Mouse (Mus musculus): Measurements from ENCODE around the gene Pou3f1. TPM values are rescaled to one million over a fixed set of nuclear protein-coding genes. Genes with fewer than 3 reads are reported as not detected.

The Pou3f1 gene
- polyA plus RNA-seq, 1 experiment from 2014 or later = 6.7 TPM

DNA sequence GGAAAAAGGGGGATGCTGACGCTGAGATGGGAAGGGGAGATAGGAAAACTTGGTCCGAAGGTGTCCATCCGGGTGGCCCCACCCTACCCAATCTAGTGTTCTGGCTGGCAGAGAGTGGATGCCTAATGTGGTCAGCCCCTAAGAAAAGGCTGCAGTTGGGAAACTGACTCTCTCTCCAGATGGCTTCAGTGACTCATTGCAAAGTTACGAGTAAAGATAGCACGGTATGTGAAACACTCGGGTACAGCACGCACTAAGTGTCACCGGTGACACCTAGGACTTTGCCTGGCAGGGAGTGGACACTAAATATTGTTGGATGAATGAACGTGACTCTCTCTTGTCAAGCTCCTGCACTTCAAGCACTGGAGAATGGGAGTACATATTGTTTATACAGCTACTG, 12.7 kb upstream of the Pou3f1 start:
- Histone ChIP-seq H3K36me3 (ENCODE audit: control insufficient read depth, insufficient read depth, low read length) (no peaks in the 10 kb centered on the region), H3K27ac (ENCODE audit: low read depth, low read length) (no peak overlapping the region), H3K9me3 (ENCODE audit: control insufficient read depth, low read length) (no peaks in the 10 kb centered on the region), H3K27me3 (ENCODE audit: control insufficient read depth, insufficient read depth, low read length) (peaks cover 3% of the 10 kb centered on the region; the same call in 1 of the 2 replicates), H3K9ac (replicated peaks; ENCODE audit: low read depth, low read length) (no peak overlapping the region), H3K4me1 (ENCODE audit: control insufficient read depth, insufficient read depth, low read length) (0 out of 2 replicates have a peak, but pooled peaks cover 3% of the 10 kb centered on the region), H3K4me3 (ENCODE audit: low read depth, low read length) (no peak overlapping the region), H3K4me2 (ENCODE audit: low read depth, low read length) (no peak overlapping the region)
- no peak for ATAC-seq (ENCODE audit: low read depth)
- 88% methylated on average over 9 of the region's 9 CpGs for WGBS

DNA sequence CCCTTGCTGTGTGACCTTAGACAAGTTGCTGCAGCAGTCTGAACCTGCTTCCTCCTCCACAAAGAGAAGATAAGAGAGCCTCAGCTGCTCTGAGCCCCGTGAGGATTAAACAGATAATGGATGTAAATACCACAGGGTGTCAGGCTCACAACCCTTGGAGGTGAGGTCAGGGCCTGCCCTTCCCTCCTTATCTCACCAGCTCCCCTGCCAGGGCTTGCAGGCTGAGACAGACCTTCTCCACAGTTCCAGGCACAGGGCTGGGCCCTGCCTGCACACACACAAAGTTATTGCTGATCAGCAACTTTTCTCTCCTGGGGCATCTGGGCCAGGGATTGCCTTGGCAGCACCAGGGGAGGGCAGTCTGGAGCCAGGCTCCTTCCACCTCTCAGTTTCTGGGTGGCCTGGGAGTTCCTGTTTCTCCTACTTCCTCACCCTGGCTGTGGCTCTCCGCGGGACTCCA, 11.6 kb upstream of the Pou3f1 start:
- 18% methylated on average over 3 of the region's 3 CpGs for WGBS
- Histone ChIP-seq H3K9ac (replicated peaks; ENCODE audit: low read depth, low read length) (no peak overlapping the region), H3K4me3 (ENCODE audit: low read depth, low read length) (no peak overlapping the region), H3K9me3 (ENCODE audit: control insufficient read depth, low read length) (no peaks in the 10 kb centered on the region), H3K27ac (ENCODE audit: low read depth, low read length) (no peak overlapping the region), H3K36me3 (ENCODE audit: control insufficient read depth, insufficient read depth, low read length) (no peaks in the 10 kb centered on the region), H3K4me2 (ENCODE audit: low read depth, low read length) (no peak overlapping the region), H3K27me3 (ENCODE audit: control insufficient read depth, insufficient read depth, low read length) (no peaks in the 10 kb centered on the region; the same call in 1 of the 2 replicates), H3K4me1 (ENCODE audit: control insufficient read depth, insufficient read depth, low read length) (no peaks in the 10 kb centered on the region)
- no peak for ATAC-seq (ENCODE audit: low read depth)

DNA sequence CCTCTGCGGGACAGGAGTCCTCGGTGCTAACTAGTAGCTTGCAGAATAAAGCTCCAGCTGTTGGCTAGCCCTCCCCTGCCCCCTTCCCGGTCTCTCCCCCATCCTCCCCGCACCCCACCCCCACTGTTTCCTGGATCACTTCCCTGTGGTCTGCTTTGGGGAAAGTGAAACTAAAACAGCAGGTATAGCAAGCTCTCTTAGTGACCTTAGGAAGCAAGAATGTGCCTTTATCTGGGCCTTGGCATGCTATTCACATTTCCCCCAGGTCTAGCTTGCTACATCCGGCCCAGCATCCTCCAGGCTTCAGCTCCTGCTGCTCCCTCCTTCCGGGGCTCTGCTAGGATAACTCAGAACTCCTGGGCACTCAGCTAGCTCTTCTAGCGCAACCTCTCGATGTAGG, 10.0 kb upstream of the Pou3f1 start:
- Histone ChIP-seq H3K27me3 (ENCODE audit: control insufficient read depth, insufficient read depth, low read length) (no peaks in the 10 kb centered on the region; the same call in 1 of the 2 replicates), H3K4me3 (ENCODE audit: low read depth, low read length) (no peak overlapping the region), H3K27ac (ENCODE audit: low read depth, low read length) (no peak overlapping the region), H3K4me2 (ENCODE audit: low read depth, low read length) (no peak overlapping the region), H3K36me3 (ENCODE audit: control insufficient read depth, insufficient read depth, low read length) (no peaks in the 10 kb centered on the region), H3K9ac (replicated peaks; ENCODE audit: low read depth, low read length) (no peak overlapping the region), H3K4me1 (ENCODE audit: control insufficient read depth, insufficient read depth, low read length) (no peaks in the 10 kb centered on the region), H3K9me3 (ENCODE audit: control insufficient read depth, low read length) (no peaks in the 10 kb centered on the region)
- ATAC-seq (ENCODE audit: low read depth) = no peak
- 22% methylated on average over 8 of the region's 8 CpGs for WGBS

DNA sequence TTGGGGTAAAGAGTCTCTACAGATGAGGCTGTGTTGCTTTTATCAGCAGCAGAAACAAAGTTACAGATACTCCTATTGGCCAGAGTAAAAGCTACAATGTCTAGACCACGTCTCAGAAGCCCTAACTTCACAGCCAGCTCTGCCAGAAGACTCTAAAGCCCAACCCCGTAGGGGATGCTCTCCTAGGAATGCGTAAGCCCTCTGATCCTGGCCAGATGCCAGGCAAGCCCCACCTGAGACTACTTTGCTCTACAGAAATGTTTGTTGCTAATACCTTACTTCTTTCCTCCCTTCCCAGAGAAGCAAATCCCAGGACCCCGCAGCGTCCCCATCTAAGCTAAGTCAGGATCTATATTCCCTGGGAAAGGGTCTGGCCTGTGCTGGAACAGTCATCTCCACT, 8.7 kb upstream of the Pou3f1 start:
- ATAC-seq (ENCODE audit: low read depth) = no peak
- 41% methylated on average over 5 of the region's 5 CpGs for WGBS
- no peak overlapping the region for H3K4me3 ChIP-seq (ENCODE audit: low read depth, low read length)
- no peaks in the 10 kb centered on the region; the same call in 1 of the 2 replicates for H3K27me3 ChIP-seq (ENCODE audit: control insufficient read depth, insufficient read depth, low read length)
- no peak overlapping the region for H3K4me2 ChIP-seq (ENCODE audit: low read depth, low read length)
- no peaks in the 10 kb centered on the region for H3K36me3 ChIP-seq (ENCODE audit: control insufficient read depth, insufficient read depth, low read length)
- no peak overlapping the region for H3K9ac ChIP-seq (replicated peaks; ENCODE audit: low read depth, low read length)
- H3K27ac ChIP-seq (ENCODE audit: low read depth, low read length) = no peak overlapping the region
- H3K9me3 ChIP-seq (ENCODE audit: control insufficient read depth, low read length) = no peaks in the 10 kb centered on the region
- peaks cover 2% of the 10 kb centered on the region for H3K4me1 ChIP-seq (ENCODE audit: control insufficient read depth, insufficient read depth, low read length)

DNA sequence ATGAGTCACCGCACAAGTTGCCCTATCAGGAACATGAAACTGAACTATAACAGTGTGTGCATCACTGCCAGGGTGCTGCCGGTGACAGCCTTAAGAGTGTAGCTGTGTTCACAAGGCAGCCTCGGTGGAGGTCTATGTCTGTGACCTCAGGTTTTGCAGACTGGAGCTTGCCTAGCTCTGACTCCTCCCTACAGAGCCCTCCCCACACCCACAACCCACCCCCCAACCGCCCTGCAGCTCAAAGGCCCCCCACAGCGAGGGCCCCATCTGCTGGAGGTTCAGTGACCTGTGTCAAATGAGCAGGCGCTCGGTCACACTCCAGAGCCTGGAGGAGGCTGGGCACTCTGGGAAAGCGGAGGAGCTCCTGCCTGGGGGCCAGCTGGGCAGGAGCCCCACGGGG, 3.7 kb upstream of the Pou3f1 start:
- Histone ChIP-seq H3K4me3 (ENCODE audit: low read depth, low read length) (no peak overlapping the region), H3K4me1 (ENCODE audit: control insufficient read depth, insufficient read depth, low read length) (peaks cover 12% of the 10 kb centered on the region), H3K4me2 (ENCODE audit: low read depth, low read length) (no peak overlapping the region), H3K36me3 (ENCODE audit: control insufficient read depth, insufficient read depth, low read length) (no peaks in the 10 kb centered on the region), H3K9ac (replicated peaks; ENCODE audit: low read depth, low read length) (no peak overlapping the region), H3K27ac (ENCODE audit: low read depth, low read length) (no peak overlapping the region), H3K27me3 (ENCODE audit: control insufficient read depth, insufficient read depth, low read length) (peaks cover 31% of the 10 kb centered on the region), H3K9me3 (ENCODE audit: control insufficient read depth, low read length) (no peaks in the 10 kb centered on the region)
- ATAC-seq (ENCODE audit: low read depth) = no peak
- 2% methylated on average over 9 of the region's 9 CpGs for WGBS

DNA sequence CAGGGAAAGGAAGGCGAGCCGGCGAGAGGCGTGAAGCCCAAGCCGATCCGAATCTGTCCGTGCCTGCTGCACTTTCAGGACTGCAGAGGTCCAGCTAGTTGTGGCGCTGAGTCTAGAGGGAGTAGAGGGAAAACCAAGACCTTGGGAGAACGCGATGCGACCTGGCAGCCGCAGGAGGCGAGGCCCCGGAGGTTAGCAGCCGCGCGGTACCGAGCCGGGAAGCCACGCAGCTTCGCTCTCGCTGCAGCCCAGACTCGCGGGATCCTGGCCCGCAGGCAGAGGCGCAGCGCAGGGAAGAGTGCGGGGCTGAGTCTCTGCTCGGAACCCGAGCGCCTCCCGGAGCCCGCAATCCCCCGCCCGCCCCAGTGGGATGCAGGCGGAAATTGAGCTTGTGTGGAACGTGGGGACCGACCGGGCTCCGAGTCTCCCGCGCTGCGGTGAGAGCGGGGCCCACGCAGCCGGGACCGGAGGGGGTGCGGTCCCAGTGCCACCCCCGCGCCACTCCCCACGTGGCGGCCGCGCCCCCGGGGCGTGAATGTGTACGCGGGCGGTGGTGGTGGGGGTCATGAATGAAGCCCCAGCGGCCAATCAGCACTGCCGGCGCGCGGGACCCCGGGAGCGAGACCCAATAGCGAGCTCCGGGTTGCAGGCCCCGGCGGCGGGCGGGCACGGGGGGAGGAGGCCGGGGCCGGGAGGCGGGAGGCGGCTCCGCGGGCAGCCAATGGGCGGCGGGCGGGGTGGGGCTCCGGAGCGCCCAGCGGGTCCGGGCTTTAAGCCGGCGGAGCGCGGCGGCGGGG, 445 bp downstream of the Pou3f1 start:
- Histone ChIP-seq H3K27me3 (ENCODE audit: control insufficient read depth, insufficient read depth, low read length) (peaks cover 59% of the 10 kb centered on the region), H3K9ac (replicated peaks; ENCODE audit: low read depth, low read length) (peak overlapping the region; percentile 48), H3K4me2 (ENCODE audit: low read depth, low read length) (peak overlapping the region; percentile 87), H3K27ac (ENCODE audit: low read depth, low read length) (peak overlapping the region; percentile 10; the same call in 1 of the 2 replicates), H3K36me3 (ENCODE audit: control insufficient read depth, insufficient read depth, low read length) (no peaks in the 10 kb centered on the region), H3K4me1 (ENCODE audit: control insufficient read depth, insufficient read depth, low read length) (peaks cover 16% of the 10 kb centered on the region), H3K9me3 (ENCODE audit: control insufficient read depth, low read length) (no peaks in the 10 kb centered on the region), H3K4me3 (ENCODE audit: low read depth, low read length) (peak overlapping the region; percentile 46)
- ATAC-seq (ENCODE audit: low read depth) = peak; percentile 94
- WGBS = under 1% methylated on average over 63 of the region's 92 CpGs

DNA sequence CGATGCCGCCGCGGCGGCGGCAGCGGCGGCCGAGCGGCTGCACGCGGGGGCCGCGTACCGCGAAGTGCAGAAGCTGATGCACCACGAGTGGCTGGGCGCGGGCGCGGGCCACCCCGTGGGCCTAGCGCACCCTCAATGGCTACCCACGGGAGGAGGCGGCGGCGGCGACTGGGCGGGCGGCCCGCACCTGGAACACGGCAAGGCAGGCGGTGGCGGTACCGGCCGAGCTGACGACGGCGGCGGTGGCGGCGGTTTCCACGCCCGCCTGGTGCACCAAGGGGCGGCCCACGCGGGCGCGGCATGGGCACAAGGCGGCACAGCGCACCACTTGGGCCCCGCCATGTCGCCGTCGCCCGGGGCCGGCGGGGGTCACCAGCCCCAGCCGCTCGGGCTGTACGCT, 1.2 kb downstream of the Pou3f1 start:
- no peaks in the 10 kb centered on the region for H3K9me3 ChIP-seq (ENCODE audit: control insufficient read depth, low read length)
- H3K27ac ChIP-seq (ENCODE audit: low read depth, low read length) = no peak overlapping the region
- peak; percentile 28; the same call in 1 of the 2 replicates for ATAC-seq (ENCODE audit: low read depth)
- WGBS = under 1% methylated on average over 29 of the region's 61 CpGs
- peak overlapping the region; percentile 43 for H3K9ac ChIP-seq (replicated peaks; ENCODE audit: low read depth, low read length)
- peak overlapping the region; percentile 87 for H3K4me2 ChIP-seq (ENCODE audit: low read depth, low read length)
- peaks cover 66% of the 10 kb centered on the region for H3K27me3 ChIP-seq (ENCODE audit: control insufficient read depth, insufficient read depth, low read length)
- peaks cover 15% of the 10 kb centered on the region for H3K4me1 ChIP-seq (ENCODE audit: control insufficient read depth, insufficient read depth, low read length)
- H3K36me3 ChIP-seq (ENCODE audit: control insufficient read depth, insufficient read depth, low read length) = no peaks in the 10 kb centered on the region
- peak overlapping the region; percentile 46 for H3K4me3 ChIP-seq (ENCODE audit: low read depth, low read length)

DNA sequence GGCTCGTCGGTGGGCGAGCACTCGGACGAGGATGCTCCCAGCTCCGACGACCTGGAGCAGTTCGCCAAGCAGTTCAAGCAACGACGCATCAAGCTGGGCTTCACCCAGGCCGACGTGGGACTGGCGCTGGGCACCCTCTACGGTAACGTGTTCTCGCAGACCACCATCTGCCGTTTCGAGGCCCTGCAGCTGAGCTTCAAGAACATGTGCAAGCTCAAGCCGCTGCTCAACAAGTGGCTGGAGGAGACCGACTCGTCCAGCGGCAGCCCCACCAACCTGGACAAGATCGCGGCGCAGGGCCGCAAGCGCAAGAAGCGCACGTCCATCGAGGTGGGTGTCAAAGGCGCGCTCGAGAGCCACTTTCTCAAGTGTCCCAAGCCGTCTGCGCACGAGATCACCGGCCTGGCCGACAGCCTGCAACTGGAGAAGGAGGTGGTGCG, 1.8 kb downstream of the Pou3f1 start:
- under 1% methylated on average over 39 of the region's 39 CpGs for whole genome bisulfite sequencing
- H3K9ac ChIP-seq (replicated peaks; ENCODE audit: low read depth, low read length) = peak overlapping the region; percentile 43; the same call in 1 of the 2 replicates
- peaks cover 69% of the 10 kb centered on the region for H3K27me3 ChIP-seq (ENCODE audit: control insufficient read depth, insufficient read depth, low read length)
- H3K4me1 ChIP-seq (ENCODE audit: control insufficient read depth, insufficient read depth, low read length) = peaks cover 11% of the 10 kb centered on the region
- no peak for ATAC-seq (ENCODE audit: low read depth)
- peak overlapping the region; percentile 46 for H3K4me3 ChIP-seq (ENCODE audit: low read depth, low read length)
- H3K27ac ChIP-seq (ENCODE audit: low read depth, low read length) = no peak overlapping the region
- H3K9me3 ChIP-seq (ENCODE audit: control insufficient read depth, low read length) = no peaks in the 10 kb centered on the region
- H3K36me3 ChIP-seq (ENCODE audit: control insufficient read depth, insufficient read depth, low read length) = no peaks in the 10 kb centered on the region
- peak overlapping the region; percentile 87 for H3K4me2 ChIP-seq (ENCODE audit: low read depth, low read length)
